In the genomic region with DNA sequence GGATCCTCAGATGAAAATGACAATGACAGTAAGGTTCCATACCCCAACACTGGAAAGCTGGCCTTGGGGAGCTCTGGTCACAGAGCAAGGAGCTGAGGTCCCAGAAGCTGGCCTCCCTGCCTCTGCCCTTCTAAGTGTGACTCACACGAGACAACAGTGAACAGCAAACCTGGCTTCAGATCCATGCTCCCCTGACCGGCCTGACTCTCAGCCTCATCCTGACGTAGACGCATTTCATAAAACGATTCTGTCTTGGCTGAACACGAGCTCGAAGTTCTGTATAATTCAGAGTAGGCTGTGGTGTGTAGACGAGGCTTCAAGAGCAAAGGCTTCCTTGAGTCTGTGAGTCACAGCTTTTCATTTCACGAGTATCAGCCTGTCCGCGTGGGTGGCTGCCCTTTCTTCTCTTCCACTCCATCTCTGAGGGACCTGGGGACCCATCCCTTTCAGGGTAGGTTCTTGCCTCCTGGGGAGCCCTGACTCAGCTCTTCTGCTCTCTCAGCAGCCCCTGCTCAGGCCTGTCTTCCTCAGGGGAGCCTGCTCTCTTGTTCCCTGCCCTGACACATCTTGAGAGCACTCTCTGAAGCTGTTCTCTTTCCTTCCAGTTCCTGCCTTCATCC, we compare ENCODE assay signal across 9 mouse cellular contexts. TPM values are rescaled to one million over a fixed set of nuclear protein-coding genes. Genes with fewer than 3 reads are reported as not detected.
DNase-seq lines count a peak whose midpoint lies in the region; ATAC-seq lines count a peak whose summit lies in the region.
"Had no signal": no experiment of that assay in that cellular context is flagged by ENCODE, and none has a peak within 500 bp of the region (broad histone marks: within the 10 kb centered on the region; RNA-seq: fewer than 3 reads in every experiment).

No protein-coding gene starts in this region.

- H3K4me3 ChIP-seq in heart, embryonic 10.5 days: no peak overlapping the region; the same call in 1 of the 2 replicates
- no peak overlapping the region for H3K4me3 ChIP-seq in heart, embryonic 11.5 days (ENCODE audit: low read depth, low read length)
- H3K4me3 ChIP-seq in forebrain, embryonic 13.5 days: no peak overlapping the region

- peak overlapping the region; percentile 73 for H3K27ac ChIP-seq in heart, embryonic 10.5 days
- no peak overlapping the region for H3K27ac ChIP-seq in heart, embryonic 11.5 days (ENCODE audit: low read depth, low read length)
- H3K27ac ChIP-seq in forebrain, embryonic 13.5 days: peak overlapping the region; percentile 12; the same call in 1 of the 2 replicates

- peaks cover 31% of the 10 kb centered on the region for H3K4me1 ChIP-seq in heart, embryonic 10.5 days
- peaks cover 8% of the 10 kb centered on the region; the same call in 1 of the 2 replicates for H3K4me1 ChIP-seq in heart, embryonic 11.5 days (ENCODE audit: control insufficient read depth, insufficient read depth, low read length)
- peaks cover 17% of the 10 kb centered on the region for H3K4me1 ChIP-seq in forebrain, embryonic 13.5 days

- 67% methylated on average over 11 of the region's 11 CpGs for WGBS in heart, embryonic 10.5 days
- WGBS in heart, embryonic 11.5 days (ENCODE audit: insufficient replicate concordance): 68% methylated on average over 11 of the region's 11 CpGs
- WGBS in forebrain, embryonic 13.5 days: 79% methylated on average over 11 of the region's 11 CpGs

- H3K4me2 ChIP-seq in heart, embryonic 11.5 days: no peak overlapping the region
- H3K4me2 ChIP-seq in forebrain, embryonic 13.5 days: no peak overlapping the region; the same call in 1 of the 2 replicates

- peak; percentile 72 for DNase-seq in heart, embryonic 10.5 days (ENCODE audit: low spot score)
- peak; percentile 85 for DNase-seq in naive thymus-derived CD4-positive, alpha-beta T cell, adult 2 months (ENCODE audit: low read depth)
- no peak for DNase-seq in urinary bladder, postnatal 36 days (ENCODE audit: low spot score in 2 of 2)
- no peak for DNase-seq in lung, postnatal 10 days
- DNase-seq in kidney, postnatal 10 days: no peak
- DNase-seq: kidney, adult 2 months had no signal

- H3K27me3 ChIP-seq in heart, embryonic 10.5 days (ENCODE audit: insufficient read depth, poor library complexity, severe bottlenecking): no peaks in the 10 kb centered on the region
- H3K27me3 ChIP-seq in heart, embryonic 11.5 days (ENCODE audit: control insufficient read depth, insufficient read depth, low read length): no peaks in the 10 kb centered on the region
- no peaks in the 10 kb centered on the region for H3K27me3 ChIP-seq in forebrain, embryonic 13.5 days

- H3K9me3 ChIP-seq in heart, embryonic 10.5 days: no peaks in the 10 kb centered on the region
- H3K9me3 ChIP-seq in heart, embryonic 11.5 days (replicated peaks; ENCODE audit: control insufficient read depth, low read length): no peaks in the 10 kb centered on the region
- no peaks in the 10 kb centered on the region for H3K9me3 ChIP-seq in forebrain, embryonic 13.5 days (replicated peaks)

- no peak for ATAC-seq in heart, embryonic 11.5 days (replicated peaks; ENCODE audit: insufficient number of reproducible peaks, low FRiP score, low TSS enrichment)
- ATAC-seq in CD4-positive, CD25-positive, alpha-beta regulatory T cell, adult 4 months: peak; percentile 68
- ATAC-seq in forebrain, embryonic 13.5 days: no peak; the same call in 1 of the 2 replicates

- no peak overlapping the region for H3K9ac ChIP-seq in heart, embryonic 11.5 days (ENCODE audit: low read depth, low read length)
- H3K9ac ChIP-seq in forebrain, embryonic 13.5 days: no peak overlapping the region

- H3K36me3 ChIP-seq in heart, embryonic 10.5 days: no peaks in the 10 kb centered on the region
- no peaks in the 10 kb centered on the region for H3K36me3 ChIP-seq in heart, embryonic 11.5 days (ENCODE audit: control insufficient read depth, insufficient read depth, low read length)
- no peaks in the 10 kb centered on the region for H3K36me3 ChIP-seq in forebrain, embryonic 13.5 days (ENCODE audit: poor library complexity, severe bottlenecking)

RNA-seq across cellular contexts. Expression of gene Siah3, which starts 11.2 kb away (rescaled TPM):
- 0.05 TPM in 1 of 2 replicates, not detected in the other for polyA plus RNA-seq in heart, embryonic 10.5 days (2016; fragmentation: Nextera tagmentation; extraction: Ambion mirVana)
- polyA plus RNA-seq in heart, embryonic 11.5 days (2014; fragmentation: Nextera tagmentation; extraction: Ambion mirVana): 0.04 and 0.13 TPM in 2 replicates
- polyA plus RNA-seq in CD4-positive, CD25-positive, alpha-beta regulatory T cell, adult 4 months (2017; shearing (Covaris generic)): under 1 TPM in 1 of 2 experiments, not detected in 1; 0.47 TPM
- polyA plus RNA-seq in forebrain, embryonic 13.5 days (2015; fragmentation: Nextera tagmentation; extraction: Ambion mirVana): 5.9 and 6.7 TPM in 2 replicates
- polyA plus RNA-seq: kidney, adult 2 months had no signal

Comparison
In these comparisons a context has a peak if more than half of its experiments do, and no peak if none do; other contexts are left out.
1. DNase-seq: peak in heart, embryonic 10.5 days (single experiment) and naive thymus-derived CD4-positive, alpha-beta T cell, adult 2 months (single experiment); none in urinary bladder, postnatal 36 days (0 of 2), lung, postnatal 10 days (single experiment) and kidney, postnatal 10 days (single experiment).